Mouse (Mus musculus): ENCODE data around the gene Clcn5. TPM values are rescaled to one million over a fixed set of nuclear protein-coding genes. Genes with fewer than 3 reads are reported as not detected.
A peak's percentile ranks its signal among the peaks of the same experiment; 100 is the strongest.

Clcn5 gene
- polyA plus RNA-seq, 1 experiment from 2014 or later = 5.9 TPM

DNA sequence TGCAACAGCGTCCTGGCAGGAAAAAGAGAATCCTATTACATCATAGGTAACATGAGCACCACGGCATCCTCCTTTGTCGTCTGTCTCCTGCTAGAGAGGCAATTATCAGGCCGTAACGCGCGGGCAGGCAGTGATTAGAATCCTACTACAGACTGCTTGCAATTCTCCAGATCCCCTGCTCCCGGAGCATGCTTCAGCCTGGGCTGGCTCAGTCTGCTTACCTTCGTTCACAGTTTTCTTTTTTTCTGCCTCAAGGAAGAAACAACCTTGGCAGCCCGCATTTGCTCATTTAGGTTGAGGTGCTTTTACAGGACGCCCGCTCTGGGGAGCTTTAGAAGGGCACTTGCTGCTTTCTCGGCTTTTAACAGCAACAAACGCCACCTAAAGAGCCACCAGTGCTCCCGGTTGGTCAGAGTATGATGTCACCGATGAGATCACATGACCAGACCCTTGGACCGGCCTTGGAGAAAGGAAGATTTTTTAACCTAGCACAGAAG is 130.8 kb downstream of the Clcn5 start:
- H3K27ac ChIP-seq = 0 out of 2 replicates have a peak overlapping the region, but pooled peaks have one; percentile 10
- no peak for ATAC-seq
- 8% methylated on average over 17 of the region's 17 CpGs for WGBS (ENCODE audit: insufficient replicate concordance)
- H3K4me2 ChIP-seq = peak overlapping the region; percentile 47
- no peak overlapping the region for H3K9ac ChIP-seq
- no peaks in the 10 kb centered on the region for H3K9me3 ChIP-seq (replicated peaks)
- peak overlapping the region; percentile 35 for H3K4me3 ChIP-seq
- H3K36me3 ChIP-seq = no peaks in the 10 kb centered on the region
- H3K27me3 ChIP-seq (replicated peaks) = no peaks in the 10 kb centered on the region
- peaks cover 9% of the 10 kb centered on the region; the same call in 1 of the 2 replicates for H3K4me1 ChIP-seq

- no peak overlapping the region for H3K9ac ChIP-seq
- H3K27me3 ChIP-seq (replicated peaks) = no peaks in the 10 kb centered on the region
- H3K27ac ChIP-seq = no peak overlapping the region
- 27% methylated on average over 10 of the region's 10 CpGs for WGBS (ENCODE audit: insufficient replicate concordance)
- H3K4me2 ChIP-seq = peak overlapping the region; percentile 47
- no peaks in the 10 kb centered on the region for H3K36me3 ChIP-seq
- ATAC-seq = no peak
- peak overlapping the region; percentile 35 for H3K4me3 ChIP-seq
- no peaks in the 10 kb centered on the region for H3K9me3 ChIP-seq (replicated peaks)
- H3K4me1 ChIP-seq = peaks cover 9% of the 10 kb centered on the region; the same call in 1 of the 2 replicates
These were observed 131.5 kb downstream of the Clcn5 start for GRCm38 (mm10) chrX:7187455-7188310.

GRCm38 (mm10) chrX:7170156-7170555 is 149.0 kb downstream of the Clcn5 start:
- no peak overlapping the region for H3K4me2 ChIP-seq
- H3K36me3 ChIP-seq = 0 out of 2 replicates have a peak, but pooled peaks cover 4% of the 10 kb centered on the region
- no peaks in the 10 kb centered on the region for H3K9me3 ChIP-seq (replicated peaks)
- H3K27me3 ChIP-seq (replicated peaks) = no peaks in the 10 kb centered on the region
- 79% methylated on average over 5 of the region's 5 CpGs for WGBS (ENCODE audit: insufficient replicate concordance)
- ATAC-seq = no peak
- no peaks in the 10 kb centered on the region for H3K4me1 ChIP-seq
- H3K27ac ChIP-seq = no peak overlapping the region
- H3K4me3 ChIP-seq = no peak overlapping the region
- no peak overlapping the region for H3K9ac ChIP-seq

DNA sequence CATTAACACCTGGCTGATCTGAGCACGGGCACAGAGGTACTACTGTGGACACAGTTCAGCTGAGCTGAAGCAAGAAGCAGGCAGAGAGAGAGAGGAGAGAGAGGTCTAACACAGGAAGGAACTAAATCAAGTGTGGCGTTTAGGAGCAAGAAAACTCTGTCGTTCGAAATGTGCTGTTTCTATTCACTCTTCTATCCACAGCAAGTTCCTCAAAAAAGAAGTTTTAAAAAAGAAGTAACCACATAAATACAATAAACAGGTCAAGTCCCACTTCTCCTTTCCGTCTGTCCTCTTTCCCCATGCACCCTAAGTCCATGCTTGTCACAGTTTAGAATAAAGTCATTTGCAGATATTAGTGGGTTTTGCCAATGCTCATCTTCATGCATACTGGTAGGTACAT is 150.4 kb downstream of the Clcn5 start:
- no peak overlapping the region for H3K27ac ChIP-seq
- no peak overlapping the region for H3K4me3 ChIP-seq
- ATAC-seq = no peak
- no peak overlapping the region for H3K4me2 ChIP-seq
- H3K27me3 ChIP-seq (replicated peaks) = no peaks in the 10 kb centered on the region
- 39% methylated on average over 5 of the region's 5 CpGs for WGBS (ENCODE audit: insufficient replicate concordance)
- no peaks in the 10 kb centered on the region for H3K4me1 ChIP-seq
- H3K9ac ChIP-seq = no peak overlapping the region
- no peaks in the 10 kb centered on the region for H3K9me3 ChIP-seq (replicated peaks)
- H3K36me3 ChIP-seq = 0 out of 2 replicates have a peak, but pooled peaks cover 4% of the 10 kb centered on the region

DNA sequence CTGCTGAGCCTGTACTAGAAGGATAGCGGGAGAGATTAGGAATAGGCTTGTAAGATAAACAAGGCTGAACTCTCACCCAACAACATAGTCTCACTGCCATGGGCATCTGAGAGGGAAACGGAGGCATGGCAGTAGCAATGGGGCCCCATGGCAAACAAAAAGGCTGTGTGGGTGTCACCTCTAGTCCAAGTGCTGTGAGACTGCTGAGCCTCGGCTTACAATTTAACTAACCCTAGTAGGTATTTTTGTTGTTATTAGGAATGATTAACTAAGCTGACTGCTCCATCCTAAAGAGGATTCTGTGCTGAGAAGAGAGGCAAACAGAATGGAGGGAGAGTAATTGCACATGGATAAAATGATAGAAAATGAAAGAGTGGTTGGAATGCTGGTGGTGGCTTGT is 161.2 kb downstream of the Clcn5 start:
- Histone ChIP-seq H3K4me2 (no peak overlapping the region), H3K27ac (no peak overlapping the region), H3K9me3 (replicated peaks) (no peaks in the 10 kb centered on the region), H3K4me1 (no peaks in the 10 kb centered on the region), H3K27me3 (replicated peaks) (no peaks in the 10 kb centered on the region), H3K9ac (no peak overlapping the region), H3K4me3 (no peak overlapping the region), H3K36me3 (peaks cover 7% of the 10 kb centered on the region; the same call in 1 of the 2 replicates)
- ATAC-seq = no peak
- WGBS (ENCODE audit: insufficient replicate concordance) = 68% methylated on average over 3 of the region's 3 CpGs

GRCm38 (mm10) chrX:7156026-7156732 is 163.0 kb downstream of the Clcn5 start:
- H3K4me2 ChIP-seq = no peak overlapping the region
- no peaks in the 10 kb centered on the region for H3K4me1 ChIP-seq
- no peaks in the 10 kb centered on the region for H3K27me3 ChIP-seq (replicated peaks)
- 61% methylated on average over 6 of the region's 6 CpGs for WGBS (ENCODE audit: insufficient replicate concordance)
- H3K36me3 ChIP-seq = peaks cover 4% of the 10 kb centered on the region; the same call in 1 of the 2 replicates
- H3K9ac ChIP-seq = no peak overlapping the region
- no peaks in the 10 kb centered on the region for H3K9me3 ChIP-seq (replicated peaks)
- no peak for ATAC-seq
- no peak overlapping the region for H3K4me3 ChIP-seq
- H3K27ac ChIP-seq = no peak overlapping the region

DNA sequence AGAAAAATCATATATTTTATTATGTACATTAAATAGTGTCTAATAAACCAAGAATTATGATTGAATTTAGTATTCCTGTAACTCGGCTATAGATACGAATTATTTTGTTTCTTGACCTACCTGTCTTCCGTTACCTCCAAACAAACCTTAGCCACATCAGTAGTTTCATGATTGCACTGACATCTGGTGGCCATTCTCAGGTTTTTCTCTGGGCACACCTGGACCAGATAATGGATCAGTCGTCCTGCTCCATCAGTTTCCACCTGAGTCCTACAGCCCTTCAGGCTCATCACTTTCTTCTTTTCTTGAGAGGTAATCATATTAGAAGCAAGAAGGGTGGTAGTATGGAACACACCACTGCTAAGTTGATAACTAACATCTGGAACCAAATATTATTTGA is 169.0 kb downstream of the Clcn5 start:
- Histone ChIP-seq H3K27ac (no peak overlapping the region), H3K4me1 (no peaks in the 10 kb centered on the region)

GRCm38 (mm10) chrX:7146156-7146555 is 173.0 kb downstream of the Clcn5 start:
- no peaks in the 10 kb centered on the region for H3K9me3 ChIP-seq (replicated peaks)
- H3K27ac ChIP-seq = no peak overlapping the region
- no peaks in the 10 kb centered on the region for H3K4me1 ChIP-seq
- WGBS (ENCODE audit: insufficient replicate concordance) = 45% methylated on average over 7 of the region's 7 CpGs
- H3K36me3 ChIP-seq = no peaks in the 10 kb centered on the region
- no peak overlapping the region for H3K4me2 ChIP-seq
- H3K27me3 ChIP-seq (replicated peaks) = no peaks in the 10 kb centered on the region
- ATAC-seq = no peak
- H3K9ac ChIP-seq = no peak overlapping the region
- H3K4me3 ChIP-seq = no peak overlapping the region

More for the DNA sequence above, 169.0 kb downstream of the Clcn5 start:
- Histone ChIP-seq H3K9ac (no peak overlapping the region), H3K27me3 (replicated peaks) (no peaks in the 10 kb centered on the region), H3K9me3 (replicated peaks) (no peaks in the 10 kb centered on the region), H3K4me3 (no peak overlapping the region), H3K4me2 (no peak overlapping the region), H3K36me3 (no peaks in the 10 kb centered on the region)
- no peak for ATAC-seq
- 64% methylated on average over 4 of the region's 4 CpGs for WGBS (ENCODE audit: insufficient replicate concordance)

DNA sequence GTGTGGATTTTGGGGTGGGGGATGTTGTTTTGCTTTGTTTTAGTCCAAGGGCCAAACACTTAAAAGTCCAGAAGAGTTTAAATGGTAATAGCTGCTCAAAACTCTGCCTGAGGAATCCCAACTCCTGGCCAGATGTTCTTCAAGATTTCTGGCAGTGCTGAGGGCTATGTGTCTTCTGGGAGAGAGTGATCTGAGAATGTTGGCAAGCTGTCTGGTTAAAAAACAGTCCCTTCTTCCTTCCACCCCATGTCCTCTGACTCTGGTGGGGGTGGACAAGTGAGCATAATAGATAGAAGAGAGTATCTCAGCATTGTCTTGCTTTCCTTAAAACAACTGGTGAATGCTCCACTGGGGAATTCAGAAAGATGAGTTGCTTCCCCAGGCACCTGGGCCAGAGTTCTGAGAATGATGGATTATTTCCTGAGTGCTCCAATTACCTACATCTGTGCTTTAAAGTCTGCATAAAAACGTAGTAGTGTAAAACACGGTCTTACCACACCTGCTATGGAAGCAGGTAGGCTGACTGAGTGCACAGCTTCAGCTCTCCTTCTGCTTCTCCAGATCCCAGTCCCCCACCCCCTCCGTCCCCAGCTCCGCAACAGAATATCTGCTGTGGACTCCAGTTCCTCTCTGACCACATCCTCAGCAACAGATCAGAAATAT is 197.4 kb downstream of the Clcn5 start:
- H3K9ac ChIP-seq = no peak overlapping the region
- no peaks in the 10 kb centered on the region for H3K9me3 ChIP-seq (replicated peaks)
- no peak overlapping the region for H3K4me2 ChIP-seq
- no peaks in the 10 kb centered on the region for H3K27me3 ChIP-seq (replicated peaks)
- H3K36me3 ChIP-seq = no peaks in the 10 kb centered on the region
- ATAC-seq = no peak
- H3K4me1 ChIP-seq = no peaks in the 10 kb centered on the region
- H3K27ac ChIP-seq = no peak overlapping the region
- 25% methylated on average over 4 of the region's 4 CpGs for WGBS (ENCODE audit: insufficient replicate concordance)
- H3K4me3 ChIP-seq = no peak overlapping the region

DNA sequence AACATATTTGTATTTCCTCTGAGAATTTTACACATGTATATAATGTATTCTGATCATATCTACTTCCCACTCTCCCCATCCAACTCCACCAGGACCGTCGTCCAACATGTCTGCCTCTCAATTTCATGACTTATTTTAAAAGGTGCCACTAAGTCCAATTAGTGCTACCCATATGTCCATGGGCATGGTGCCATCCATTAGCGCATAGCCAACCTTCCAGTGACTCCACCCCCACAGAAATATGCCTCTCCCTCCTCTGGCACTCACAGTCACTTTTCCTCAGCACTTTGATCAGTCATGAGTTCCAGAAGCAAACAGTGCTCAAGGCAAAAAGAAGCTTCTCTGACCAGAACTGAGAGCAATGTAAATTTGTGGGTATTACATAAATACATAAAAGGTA is 204.3 kb downstream of the Clcn5 start:
- Histone ChIP-seq H3K9me3 (replicated peaks) (no peaks in the 10 kb centered on the region), H3K4me3 (no peak overlapping the region), H3K27ac (no peak overlapping the region), H3K4me2 (no peak overlapping the region), H3K9ac (no peak overlapping the region), H3K27me3 (replicated peaks) (no peaks in the 10 kb centered on the region), H3K36me3 (no peaks in the 10 kb centered on the region), H3K4me1 (no peaks in the 10 kb centered on the region)
- WGBS (ENCODE audit: insufficient replicate concordance) = 75% methylated on average over 3 of the region's 3 CpGs
- ATAC-seq = no peak
